Mouse (Mus musculus) gastrocnemius, adult 18-20 months (tissue): ENCODE results near the gene Cd28. TPM values are rescaled to one million over a fixed set of nuclear protein-coding genes. Genes with fewer than 3 reads are reported as not detected.

Source experiments
- DNase-seq: peaks from one replicate; pipeline ENCODE4 v3.0.0; 2021; ENCODE audit warnings: low spot score
- long read RNA-seq, 2 experiments: library from polyadenylated mRNA; stranded (forward); transcript quantifications; one replicate each; pipeline ENCODE4 v2.0.0; 2021
- total RNA-seq, 2 experiments: library from RNA; stranded (reverse); gene quantifications; 2 replicates each; pipeline ENCODE4 v1.2.3; 2021

Gene Cd28
- total RNA-seq: 1 to 10 TPM; 2.2 to 2.9 TPM
- long read RNA-seq, experiment 1, partial matches to known transcripts: 7 of 11 reads
- long read RNA-seq, experiment 1, other reads (novel, unspliced or antisense): 4 of 11 reads
- long read RNA-seq, experiment 2: 0 reads

- DNase-seq: peak; percentile 69
Measured at GRCm38 (mm10) chr1:60716567-60716966, at the start of gene Cd28. Cd28 (plus strand) TSS chr1:60716800.

DNA sequence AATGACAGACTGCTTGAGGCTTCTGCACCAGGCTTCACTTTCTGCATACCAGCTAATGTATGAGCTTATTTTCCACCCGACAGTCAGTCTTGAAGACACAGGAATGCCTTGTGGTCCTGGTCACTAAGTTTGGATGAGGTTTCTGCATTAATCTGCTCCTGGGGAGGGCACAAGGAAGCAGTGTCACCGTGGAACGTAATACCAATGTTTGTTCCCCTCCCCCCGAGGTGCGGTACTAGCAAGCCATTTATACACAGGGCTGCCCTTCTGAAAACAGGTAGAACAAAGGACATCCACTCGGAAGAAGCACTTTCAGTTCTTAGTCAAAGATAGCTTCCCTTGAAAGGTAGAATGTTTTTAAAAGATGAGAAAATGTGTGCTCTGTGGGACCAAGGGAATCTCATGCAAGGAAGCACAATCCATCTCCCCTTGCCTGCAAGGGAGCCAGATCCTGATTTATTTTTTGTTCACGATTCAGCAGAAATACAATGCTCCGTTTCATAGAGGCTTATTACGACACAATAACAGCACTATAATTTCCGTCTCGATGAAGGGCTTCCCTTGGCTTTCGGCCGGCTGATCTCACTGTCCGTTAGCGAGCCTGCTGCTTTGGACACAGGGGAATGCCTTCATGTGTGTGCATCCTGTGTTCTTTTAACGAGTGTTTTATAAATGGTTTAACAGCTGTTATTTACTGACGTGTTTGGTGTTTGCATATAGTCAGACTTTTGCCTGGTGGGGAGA, 48.6 kb upstream of the Cd28 start:
- peak; percentile 65 for DNase-seq

DNA sequence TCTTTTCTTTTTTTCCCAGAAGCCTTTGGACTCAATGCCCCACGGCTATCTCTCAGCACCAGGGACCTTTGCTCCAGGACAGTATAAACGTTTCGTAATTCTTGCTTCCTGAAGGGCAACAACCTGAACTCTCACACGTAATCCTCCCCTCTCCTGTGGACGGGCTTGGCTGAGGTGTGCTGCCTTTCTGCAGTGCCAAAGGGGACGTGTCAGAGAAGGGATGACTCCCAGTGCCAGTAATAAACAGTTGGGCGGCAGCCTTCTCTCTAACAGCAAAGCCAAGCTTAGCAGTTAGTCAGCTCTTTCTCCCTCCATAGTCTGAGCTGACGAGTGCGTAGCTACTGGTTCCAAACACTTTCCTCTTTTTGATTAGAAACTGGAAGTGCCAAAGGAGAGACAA, 47.6 kb upstream of the Cd28 start:
- peak; percentile 75 for DNase-seq

DNA sequence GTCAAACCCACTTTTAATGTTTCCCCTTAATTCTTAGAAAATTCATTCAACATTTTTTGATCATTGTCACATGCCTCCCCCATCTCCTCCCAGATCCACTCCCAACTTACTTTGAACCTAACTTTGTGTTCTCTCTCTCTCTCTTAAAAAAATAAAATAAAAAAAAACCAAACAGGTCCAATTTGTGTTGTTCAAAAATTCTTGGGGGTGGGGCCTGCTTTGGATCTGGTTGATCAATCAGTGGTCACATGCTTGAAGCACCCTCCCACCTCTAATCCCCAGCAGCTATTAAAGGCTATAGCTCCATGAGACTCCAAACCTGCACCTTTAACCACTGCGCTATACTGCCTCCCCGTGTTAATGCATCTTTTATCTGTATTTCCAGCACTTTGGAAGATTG, 46.9 kb upstream of the Cd28 start:
- no peak for DNase-seq

- DNase-seq: no peak
Measured at GRCm38 (mm10) chr1:60670172-60670571, 46.4 kb upstream of the Cd28 start.

GRCm38 (mm10) chr1:60683766-60684165, 32.8 kb upstream of the Cd28 start:
- no peak for DNase-seq

DNA sequence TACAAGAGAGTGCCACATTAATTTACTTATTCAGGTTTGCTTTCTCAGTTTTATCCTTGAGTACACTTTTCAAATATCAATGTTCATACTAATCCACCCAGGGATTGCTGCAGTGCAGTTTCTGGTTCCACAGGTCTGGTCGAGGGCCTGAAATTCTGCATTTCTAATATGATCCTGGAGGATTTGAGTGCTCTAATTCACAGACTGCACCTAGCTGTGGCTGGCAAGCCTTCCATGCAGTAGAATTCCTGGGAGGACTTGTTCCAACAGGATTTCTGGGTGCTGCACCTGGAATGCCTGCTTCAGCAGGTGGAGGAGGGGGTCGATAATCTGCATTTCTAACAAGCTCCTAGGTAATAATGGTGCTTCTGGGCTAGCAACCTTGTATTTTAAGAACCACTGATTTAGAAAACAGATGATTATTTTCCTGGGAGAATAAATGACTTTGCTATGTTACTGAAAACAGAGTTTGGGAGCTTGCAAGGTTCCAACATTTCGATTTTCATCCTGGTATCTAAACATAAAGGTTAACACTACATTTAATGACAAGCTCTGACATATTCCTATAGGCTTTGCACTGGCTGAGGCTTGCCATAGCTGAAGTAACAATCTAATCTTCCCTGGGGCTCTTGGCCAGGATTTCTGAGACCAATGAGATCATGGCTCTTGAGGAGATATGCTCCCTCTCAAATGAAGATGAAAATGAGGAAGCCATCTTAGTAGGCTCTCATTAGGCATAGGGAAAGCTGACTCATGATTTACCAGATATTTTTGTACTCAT, 20.3 kb upstream of the Cd28 start:
- no peak for DNase-seq

DNA sequence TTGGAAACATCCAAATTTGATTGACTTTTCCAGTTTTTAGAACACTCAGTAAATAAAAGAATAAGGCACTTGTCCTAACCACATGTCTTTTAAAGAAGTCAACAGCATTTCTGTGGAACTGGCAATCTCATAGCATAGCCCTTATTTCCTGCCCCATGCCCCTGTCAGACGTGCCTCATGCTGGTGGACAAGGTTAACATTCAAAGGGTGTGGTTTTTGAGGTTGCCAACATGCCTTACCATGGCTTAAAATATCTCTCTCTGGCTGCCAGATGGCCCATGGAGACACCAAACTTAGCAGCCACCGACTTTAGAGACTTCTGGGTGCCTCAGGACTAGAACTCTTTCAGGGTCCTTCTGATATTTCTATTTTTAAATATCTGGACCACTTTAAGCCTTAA, 14.0 kb upstream of the Cd28 start:
- DNase-seq: peak; percentile 42

DNA sequence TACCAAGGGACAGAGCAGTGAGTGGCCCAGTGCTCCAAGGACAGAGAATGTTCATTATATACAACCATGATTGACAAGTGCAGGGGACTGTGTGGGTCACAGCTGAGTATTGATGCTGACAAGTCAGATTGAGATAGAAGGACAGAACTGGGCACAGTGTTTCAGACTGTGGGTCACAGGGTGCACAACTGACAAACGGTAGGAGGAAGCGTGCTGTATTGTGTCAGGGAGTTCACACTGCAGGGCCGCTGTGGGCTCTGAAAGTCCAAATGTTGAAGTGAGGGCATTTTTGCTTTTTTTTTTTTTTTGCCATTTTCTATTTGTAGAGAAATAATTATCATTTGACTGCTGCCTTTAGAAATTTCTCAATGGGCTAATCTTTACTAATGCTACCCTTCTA, 3.4 kb upstream of the Cd28 start:
- no peak for DNase-seq

GRCm38 (mm10) chr1:60715651-60716196, 876 bp upstream of the Cd28 start:
- DNase-seq: peak; percentile 67

GRCm38 (mm10) chr1:60718580-60718979, 2.0 kb downstream of the Cd28 start:
- DNase-seq: no peak

- DNase-seq: no peak
Measured at GRCm38 (mm10) chr1:60723555-60723954, 7.0 kb downstream of the Cd28 start.

DNA sequence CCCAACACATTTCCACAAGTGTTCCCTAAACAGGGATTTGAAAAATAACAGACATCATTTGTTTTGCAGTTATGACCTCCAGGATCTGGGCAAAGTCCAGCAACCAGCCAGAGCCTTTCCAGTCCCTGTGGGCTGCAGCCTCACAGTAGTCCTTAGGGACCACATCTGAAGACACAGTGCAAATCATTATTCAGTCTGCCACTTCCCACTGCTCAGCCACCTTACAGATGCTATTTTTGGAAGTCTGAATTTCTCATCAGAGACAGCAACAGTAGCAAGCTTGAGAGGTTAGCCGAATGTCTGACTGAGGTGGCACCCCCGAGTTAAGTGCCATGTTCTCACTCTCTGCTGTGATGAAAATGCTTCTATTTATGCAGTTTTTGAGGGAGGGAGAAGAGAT, 15.3 kb downstream of the Cd28 start:
- no peak for DNase-seq

- peak; percentile 24 for DNase-seq
Measured at GRCm38 (mm10) chr1:60735072-60735907, 18.7 kb downstream of the Cd28 start.

DNA sequence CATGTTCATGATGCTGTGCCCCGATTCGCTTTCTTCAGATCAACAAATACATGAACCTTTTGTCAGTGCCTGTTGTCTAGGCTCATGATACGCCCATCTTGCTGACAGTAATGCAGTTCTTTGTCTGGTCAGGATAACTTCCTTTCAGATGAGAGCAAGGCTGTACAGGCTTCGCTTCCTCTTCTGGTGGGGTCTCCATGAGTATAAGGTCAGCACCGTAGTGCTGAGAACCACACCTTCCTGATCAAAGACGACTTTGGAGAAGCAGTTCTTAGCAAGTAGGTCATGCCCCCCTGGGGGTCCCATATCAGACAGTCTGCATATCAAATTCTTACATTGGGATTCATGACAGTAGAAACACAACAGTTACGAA, 19.3 kb downstream of the Cd28 start:
- DNase-seq: no peak

DNA sequence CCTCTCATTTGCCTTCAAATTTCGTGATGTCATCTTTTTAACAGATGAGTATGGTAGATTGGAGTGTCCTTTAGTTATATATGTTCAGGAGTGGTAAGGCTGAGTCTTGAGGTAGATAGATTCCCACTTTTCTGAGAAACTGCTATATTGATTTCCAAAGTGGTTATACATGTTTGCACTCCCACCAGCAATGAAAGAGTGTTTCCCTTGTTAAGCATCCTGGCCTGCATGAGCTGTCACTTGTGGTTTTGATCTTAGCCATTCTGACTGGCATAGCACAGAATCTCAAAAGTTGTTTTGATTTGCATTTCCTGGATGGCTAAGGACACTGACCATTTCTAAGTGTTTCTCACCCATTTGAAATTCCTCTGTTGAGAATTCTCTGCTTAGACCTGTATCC, 27.7 kb downstream of the Cd28 start:
- no peak for DNase-seq

GRCm38 (mm10) chr1:60745664-60746063, 29.1 kb downstream of the Cd28 start:
- DNase-seq: peak; percentile 39

- DNase-seq: no peak
Measured at GRCm38 (mm10) chr1:60746153-60746552, 29.6 kb downstream of the Cd28 start.

DNA sequence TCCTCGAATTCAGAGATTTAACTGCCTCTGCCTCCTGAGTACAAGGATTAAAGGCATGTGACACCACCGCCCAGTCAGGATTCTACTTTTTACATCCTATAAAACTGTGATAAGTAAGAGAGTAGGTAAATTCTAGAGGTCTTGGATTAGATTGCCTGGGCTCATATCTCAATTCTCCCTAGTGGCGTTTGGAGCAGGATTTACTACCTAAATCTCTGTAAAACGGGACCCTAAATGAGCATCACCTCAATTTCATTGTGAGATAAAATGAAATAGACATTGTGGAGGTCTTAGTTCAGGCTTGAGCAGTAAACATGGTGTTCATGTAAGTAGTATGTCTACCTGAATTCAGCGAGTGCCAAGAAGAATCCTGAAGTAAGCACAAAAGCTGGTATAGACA, 30.3 kb downstream of the Cd28 start:
- no peak for DNase-seq

DNA sequence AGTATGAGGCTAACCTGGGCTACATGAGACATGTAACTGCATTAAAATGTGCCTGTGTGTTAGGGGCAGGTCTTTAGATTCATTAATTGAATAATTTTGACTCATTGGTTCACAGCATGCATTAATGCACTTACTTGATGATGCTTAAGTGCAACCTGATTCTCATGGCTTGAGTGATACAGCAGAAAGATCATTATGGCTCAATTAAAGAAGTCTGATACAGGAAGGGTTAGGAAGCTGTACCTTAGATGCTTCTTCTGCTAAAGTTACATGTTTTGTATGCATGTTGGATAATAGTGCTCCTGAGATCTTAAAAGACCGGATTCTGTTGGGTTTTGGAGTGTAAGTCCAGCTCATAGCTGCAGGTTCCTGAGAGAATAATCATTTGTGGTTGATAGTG, 31.7 kb downstream of the Cd28 start:
- DNase-seq: no peak

GRCm38 (mm10) chr1:60748936-60749335, 32.3 kb downstream of the Cd28 start:
- DNase-seq: no peak
